Mouse (Mus musculus) retina, postnatal 7 days (tissue): ENCODE measurements around the gene Gm21244.
"Not testable (repeated sequence)": the region's sequence is repeated elsewhere in the genome, so short reads cannot be mapped to it uniquely, and the experiment has no call there.

Experiments used
- DNase-seq: peaks from one replicate; pipeline ENCODE4 v3.0.0-alpha.2; 2012; ENCODE audit warnings: low read depth, low spot score

Gene Gm21244

GRCm38 (mm10) chrY:7169193-7169592 lies at the start of gene Gm21244:
TSS of gene Gm21244 (minus strand) at chrY:7169293.
- not testable (repeated sequence) for DNase-seq
